12 mouse cellular contexts compared by ENCODE assay signal in genomic region chr11:85323567-85324330, GRCm38 (mm10). TPM values are rescaled to one million over a fixed set of nuclear protein-coding genes. Genes with fewer than 3 reads are reported as not detected.
DNase-seq lines count a peak whose midpoint lies in the region; ATAC-seq lines count a peak whose summit lies in the region.
"Had no signal": no experiment of that assay in that cellular context is flagged by ENCODE, and none has a peak within 500 bp of the region (broad histone marks: within the 10 kb centered on the region; RNA-seq: fewer than 3 reads in every experiment).

No protein-coding gene starts in this region.

- no peak overlapping the region for H3K27ac ChIP-seq in heart, embryonic 10.5 days
- no peak overlapping the region for H3K27ac ChIP-seq in midbrain, embryonic 14.5 days (replicated peaks; ENCODE audit: low read depth, low read length)
- H3K27ac ChIP-seq: heart, embryonic 15.5 days had no signal

- WGBS in heart, embryonic 10.5 days: 86% methylated on average over 9 of the region's 9 CpGs
- 89% methylated on average over 9 of the region's 9 CpGs for WGBS in midbrain, embryonic 14.5 days

- H3K4me2 ChIP-seq in midbrain, embryonic 14.5 days (ENCODE audit: low read length): no peak overlapping the region
- H3K4me2 ChIP-seq: heart, embryonic 15.5 days had no signal

- no peak overlapping the region for H3K4me3 ChIP-seq in heart, embryonic 10.5 days
- no peak overlapping the region for H3K4me3 ChIP-seq in midbrain, embryonic 14.5 days (replicated peaks; ENCODE audit: low read depth, low read length)
- H3K4me3 ChIP-seq: heart, embryonic 15.5 days had no signal

- no peak overlapping the region for H3K9ac ChIP-seq in midbrain, embryonic 14.5 days (replicated peaks; ENCODE audit: low read length)
- H3K9ac ChIP-seq: heart, embryonic 15.5 days had no signal

- DNase-seq in heart, embryonic 10.5 days (ENCODE audit: low spot score): peak; percentile 33
- no peak for DNase-seq in heart, postnatal 4 days
- no peak for DNase-seq in midbrain, embryonic 14.5 days
- DNase-seq in ovary, postnatal 14 days (ENCODE audit: low spot score): no peak
- no peak for DNase-seq in kidney, adult 11 months
- DNase-seq: adrenal gland, postnatal 36 days; kidney, adult 9 months had no signal

- H3K9me3 ChIP-seq in heart, embryonic 10.5 days: no peaks in the 10 kb centered on the region
- H3K9me3 ChIP-seq in midbrain, embryonic 14.5 days (ENCODE audit: control insufficient read depth, low read length): no peaks in the 10 kb centered on the region
- H3K9me3 ChIP-seq: heart, embryonic 15.5 days had no signal

- ATAC-seq in CD4-positive, CD25-positive, alpha-beta regulatory T cell, adult 4 months: peak; percentile 84
- peak; percentile 100 for ATAC-seq in granulocyte monocyte progenitor cell, adult 5-6 weeks (replicated peaks; ENCODE audit: poor library complexity, severe bottlenecking)
- ATAC-seq in monocyte, adult 5-6 weeks (replicated peaks; ENCODE audit: insufficient number of reproducible peaks, low FRiP score, low TSS enrichment, poor library complexity, severe bottlenecking): peak; percentile 96
- ATAC-seq in midbrain, embryonic 14.5 days (ENCODE audit: low FRiP score, low TSS enrichment): no peak
- ATAC-seq: lung, postnatal 0 days had no signal

- no peaks in the 10 kb centered on the region for H3K27me3 ChIP-seq in heart, embryonic 10.5 days (ENCODE audit: insufficient read depth, poor library complexity, severe bottlenecking)
- no peaks in the 10 kb centered on the region for H3K27me3 ChIP-seq in midbrain, embryonic 14.5 days (ENCODE audit: control insufficient read depth, insufficient read depth, low read length)
- H3K27me3 ChIP-seq: heart, embryonic 15.5 days had no signal

- peaks cover 16% of the 10 kb centered on the region; the same call in 1 of the 2 replicates for H3K36me3 ChIP-seq in heart, embryonic 10.5 days
- no peaks in the 10 kb centered on the region for H3K36me3 ChIP-seq in midbrain, embryonic 14.5 days (ENCODE audit: control insufficient read depth, insufficient read depth, low read length)
- H3K36me3 ChIP-seq: heart, embryonic 15.5 days had no signal

- H3K4me1 ChIP-seq in heart, embryonic 10.5 days: peaks cover under 1% of the 10 kb centered on the region; the same call in 1 of the 2 replicates
- no peaks in the 10 kb centered on the region for H3K4me1 ChIP-seq in midbrain, embryonic 14.5 days (ENCODE audit: control insufficient read depth, insufficient read depth, low read length)

RNA-seq across cellular contexts. Expression of gene Ppm1d, which starts 12.7 kb away (rescaled TPM):
- 15.0 and 17.7 TPM in 2 replicates for polyA plus RNA-seq in heart, embryonic 10.5 days (2016; fragmentation: Nextera tagmentation; extraction: Ambion mirVana)
- total RNA-seq in heart, postnatal 4 days (2021): 10 to 100 TPM; 16.2 to 16.8 TPM
- polyA plus RNA-seq in CD4-positive, CD25-positive, alpha-beta regulatory T cell, adult 4 months (2017; shearing (Covaris generic)): 1 to 10 TPM; 3.0 to 5.2 TPM
- total RNA-seq in granulocyte monocyte progenitor cell, adult 5-6 weeks (2014; fragmentation: Nextera tagmentation): 17.7 and 39.6 TPM in 2 replicates
- 12.7 and 18.7 TPM in 2 replicates for total RNA-seq in granulocyte monocyte progenitor cell, adult 5-6 weeks (2017)
- total RNA-seq in monocyte, adult 5-6 weeks (2017): 15.4 to 21.7 TPM (median 15.4 TPM) in 3 replicates
- polyA plus RNA-seq in midbrain, embryonic 14.5 days (2014; fragmentation: Nextera tagmentation; extraction: Ambion mirVana): 20.8 and 24.2 TPM in 2 replicates

RNA-seq across cellular contexts. Expression of gene Bcas3, which starts 29.2 kb away (rescaled TPM):
- polyA plus RNA-seq in heart, embryonic 10.5 days (2016; fragmentation: Nextera tagmentation; extraction: Ambion mirVana): 20.1 and 22.4 TPM in 2 replicates
- total RNA-seq in heart, postnatal 4 days (2021): 10 to 100 TPM; 24.4 to 24.7 TPM
- polyA plus RNA-seq in CD4-positive, CD25-positive, alpha-beta regulatory T cell, adult 4 months (2017; shearing (Covaris generic)): 10 to 100 TPM; 56.0 to 63.1 TPM
- total RNA-seq in granulocyte monocyte progenitor cell, adult 5-6 weeks (2014; fragmentation: Nextera tagmentation): 25.0 and 30.7 TPM in 2 replicates
- total RNA-seq in granulocyte monocyte progenitor cell, adult 5-6 weeks (2017): 14.8 and 17.6 TPM in 2 replicates
- total RNA-seq in monocyte, adult 5-6 weeks (2017): 19.2 to 32.8 TPM (median 29.5 TPM) in 3 replicates
- 26.2 and 33.4 TPM in 2 replicates for polyA plus RNA-seq in midbrain, embryonic 14.5 days (2014; fragmentation: Nextera tagmentation; extraction: Ambion mirVana)
